Mouse (Mus musculus): ENCODE measurements around the gene Bicra.

DNA sequence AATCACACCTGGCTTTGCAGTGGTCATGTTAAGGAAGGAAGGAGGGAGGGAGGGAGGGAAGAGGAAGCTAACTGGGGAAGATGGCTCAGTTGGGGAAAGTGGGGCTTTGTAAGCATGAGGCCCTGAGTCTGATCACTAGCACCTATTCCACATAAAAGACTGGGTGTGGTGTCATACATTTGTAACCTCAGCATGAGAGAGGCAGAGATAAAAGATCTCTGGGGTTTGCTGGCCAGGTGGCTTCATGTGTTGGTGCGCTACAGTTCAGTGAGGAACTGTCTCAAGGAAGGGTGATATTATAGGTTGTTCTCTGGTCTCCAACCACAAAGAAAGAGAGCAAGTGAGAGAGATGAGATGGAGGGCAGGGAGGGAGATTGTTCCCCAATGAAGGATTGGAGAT lies 46.0 kb downstream of the Bicra start:
- TF ChIP-seq POLR2A (IDR thresholded peaks at IDR 0.05; ENCODE audit: insufficient read depth, low read length): no peak
- no peak for TF ChIP-seq CTCF (IDR thresholded peaks at IDR 0.05; ENCODE audit: low read depth, low read length)
- no peak for TF ChIP-seq EP300 (IDR thresholded peaks at IDR 0.05; ENCODE audit: insufficient read depth, low read depth, low read length)
